Mouse (Mus musculus): ENCODE measurements at regions not wholly inside any gene's neighbourhood (a gene's known extent, or its start where the extent isn't known, plus 50 kb on each side); places are given as distances from the start of the nearest gene placed in this dataset.

DNA sequence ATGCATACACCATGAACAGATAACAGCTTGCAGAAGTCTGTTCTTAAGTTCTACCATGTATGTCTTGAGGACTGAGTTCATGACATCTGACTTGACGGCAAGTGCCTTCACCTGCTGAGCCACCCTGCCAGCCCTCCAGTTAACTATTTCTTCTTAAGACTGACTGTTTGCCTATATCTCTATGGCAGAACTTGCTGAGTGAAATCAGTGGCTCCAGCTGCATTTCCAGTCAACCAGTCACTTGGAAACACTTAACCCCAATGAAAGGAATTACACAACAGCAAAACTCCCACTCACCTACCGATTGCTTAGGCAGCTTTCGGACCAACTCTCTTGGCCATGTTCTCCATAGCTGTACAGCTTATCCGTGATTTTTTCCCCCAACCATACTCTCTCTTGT is 64.8 kb upstream of the Daam1 start:
- ATAC-seq (ENCODE audit: low read depth) = no peak
- H3K4me3 ChIP-seq (ENCODE audit: low read length) = no peak overlapping the region
- 83% methylated on average over 4 of the region's 4 CpGs for WGBS
- H3K4me1 ChIP-seq (replicated peaks; ENCODE audit: control insufficient read depth, insufficient read depth, low read length) = peaks cover 5% of the 10 kb centered on the region; the same call in 1 of the 2 replicates
- H3K4me2 ChIP-seq (ENCODE audit: low read depth, low read length) = no peak overlapping the region
- H3K27ac ChIP-seq (ENCODE audit: low read length) = no peak overlapping the region
- no peaks in the 10 kb centered on the region for H3K27me3 ChIP-seq (ENCODE audit: control insufficient read depth, insufficient read depth, low read depth, low read length)
- H3K9me3 ChIP-seq (ENCODE audit: control insufficient read depth, low read length) = no peaks in the 10 kb centered on the region
- H3K36me3 ChIP-seq (ENCODE audit: control insufficient read depth, insufficient read depth, low read length) = no peaks in the 10 kb centered on the region
- no peak overlapping the region for H3K9ac ChIP-seq (ENCODE audit: low read length)

DNA sequence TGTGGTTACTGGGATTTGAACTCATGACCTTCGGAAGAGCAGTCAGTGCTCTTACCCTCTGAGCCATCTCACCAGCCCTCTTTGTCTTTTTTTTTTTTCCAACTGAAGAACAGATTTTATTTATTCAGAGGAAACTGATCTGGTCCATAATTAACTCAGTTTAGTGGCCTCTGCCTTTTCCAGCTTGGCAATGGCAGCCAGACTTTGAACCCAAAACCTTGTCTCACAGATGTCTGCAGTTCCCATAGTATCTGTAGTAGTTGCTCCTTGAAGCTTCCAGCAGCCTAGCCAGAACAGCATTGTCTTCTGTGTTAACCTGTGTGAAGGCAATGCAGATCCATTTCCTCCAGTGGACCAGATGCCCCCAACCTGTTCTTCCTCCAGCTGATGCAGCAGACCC is 64.2 kb upstream of the Daam1 start:
- 89% methylated on average over 1 of the region's 1 CpGs for WGBS
- H3K9ac ChIP-seq (ENCODE audit: low read length) = no peak overlapping the region
- no peak for ATAC-seq (ENCODE audit: low read depth)
- peaks cover 5% of the 10 kb centered on the region; the same call in 1 of the 2 replicates for H3K4me1 ChIP-seq (replicated peaks; ENCODE audit: control insufficient read depth, insufficient read depth, low read length)
- H3K36me3 ChIP-seq (ENCODE audit: control insufficient read depth, insufficient read depth, low read length) = no peaks in the 10 kb centered on the region
- no peak overlapping the region for H3K27ac ChIP-seq (ENCODE audit: low read length)
- no peak overlapping the region for H3K4me3 ChIP-seq (ENCODE audit: low read length)
- no peaks in the 10 kb centered on the region for H3K27me3 ChIP-seq (ENCODE audit: control insufficient read depth, insufficient read depth, low read depth, low read length)
- H3K4me2 ChIP-seq (ENCODE audit: low read depth, low read length) = no peak overlapping the region
- H3K9me3 ChIP-seq (ENCODE audit: control insufficient read depth, low read length) = no peaks in the 10 kb centered on the region

DNA sequence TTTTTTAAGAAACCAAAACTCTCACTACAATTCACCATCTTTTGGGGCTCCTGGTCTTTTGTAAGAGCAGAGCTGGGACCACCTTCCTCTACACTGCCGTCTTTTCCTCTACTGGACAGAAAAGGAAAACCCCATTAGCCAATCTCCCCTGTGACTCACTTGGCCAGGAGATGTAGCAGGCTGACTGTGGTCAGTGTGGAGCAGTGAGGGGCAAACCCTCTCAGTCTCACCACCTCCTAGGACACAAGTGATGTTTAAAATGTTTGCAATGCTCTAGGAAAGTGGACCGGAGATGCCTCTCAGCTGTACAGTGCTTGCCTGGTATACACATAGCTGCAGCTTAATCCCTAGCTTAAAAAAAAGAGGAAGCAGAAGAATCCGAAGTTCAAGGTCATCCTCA is 63.0 kb upstream of the Daam1 start:
- Histone ChIP-seq H3K36me3 (ENCODE audit: control insufficient read depth, insufficient read depth, low read length) (no peaks in the 10 kb centered on the region), H3K4me3 (ENCODE audit: low read length) (no peak overlapping the region), H3K4me2 (ENCODE audit: low read depth, low read length) (no peak overlapping the region), H3K4me1 (replicated peaks; ENCODE audit: control insufficient read depth, insufficient read depth, low read length) (peaks cover 8% of the 10 kb centered on the region; the same call in 1 of the 2 replicates), H3K9me3 (ENCODE audit: control insufficient read depth, low read length) (no peaks in the 10 kb centered on the region), H3K27ac (ENCODE audit: low read length) (no peak overlapping the region), H3K27me3 (ENCODE audit: control insufficient read depth, insufficient read depth, low read depth, low read length) (no peaks in the 10 kb centered on the region), H3K9ac (ENCODE audit: low read length) (no peak overlapping the region)
- no peak for ATAC-seq (ENCODE audit: low read depth)
- WGBS = 40% methylated on average over 3 of the region's 3 CpGs

DNA sequence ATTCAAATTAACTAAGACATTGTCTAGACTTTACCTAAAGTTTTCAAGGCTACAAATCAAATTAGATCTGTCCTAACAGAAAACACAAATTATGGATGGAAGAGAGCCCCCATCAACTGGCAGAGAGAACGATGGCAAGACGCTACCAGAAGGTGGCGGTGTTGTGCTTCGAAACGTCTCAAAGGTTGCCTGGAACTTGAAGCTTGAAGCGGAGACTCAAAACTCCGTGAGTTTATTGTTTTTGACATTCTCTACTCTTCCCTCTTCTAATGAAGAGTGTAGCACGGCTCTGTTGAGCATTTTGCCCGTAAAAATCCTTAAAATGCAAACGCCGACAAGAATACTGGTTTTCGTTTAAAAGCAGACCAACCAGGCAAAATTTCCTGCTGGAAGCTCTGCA is 62.4 kb upstream of the Daam1 start:
- Histone ChIP-seq H3K36me3 (ENCODE audit: control insufficient read depth, insufficient read depth, low read length) (no peaks in the 10 kb centered on the region), H3K9me3 (ENCODE audit: control insufficient read depth, low read length) (no peaks in the 10 kb centered on the region), H3K4me2 (ENCODE audit: low read depth, low read length) (peak overlapping the region; percentile 81), H3K27me3 (ENCODE audit: control insufficient read depth, insufficient read depth, low read depth, low read length) (no peaks in the 10 kb centered on the region), H3K4me3 (ENCODE audit: low read length) (peak overlapping the region; percentile 47), H3K9ac (ENCODE audit: low read length) (peak overlapping the region; percentile 66), H3K27ac (ENCODE audit: low read length) (no peak overlapping the region), H3K4me1 (replicated peaks; ENCODE audit: control insufficient read depth, insufficient read depth, low read length) (peaks cover 8% of the 10 kb centered on the region; the same call in 1 of the 2 replicates)
- ATAC-seq (ENCODE audit: low read depth) = no peak
- under 1% methylated on average over 12 of the region's 12 CpGs for WGBS

DNA sequence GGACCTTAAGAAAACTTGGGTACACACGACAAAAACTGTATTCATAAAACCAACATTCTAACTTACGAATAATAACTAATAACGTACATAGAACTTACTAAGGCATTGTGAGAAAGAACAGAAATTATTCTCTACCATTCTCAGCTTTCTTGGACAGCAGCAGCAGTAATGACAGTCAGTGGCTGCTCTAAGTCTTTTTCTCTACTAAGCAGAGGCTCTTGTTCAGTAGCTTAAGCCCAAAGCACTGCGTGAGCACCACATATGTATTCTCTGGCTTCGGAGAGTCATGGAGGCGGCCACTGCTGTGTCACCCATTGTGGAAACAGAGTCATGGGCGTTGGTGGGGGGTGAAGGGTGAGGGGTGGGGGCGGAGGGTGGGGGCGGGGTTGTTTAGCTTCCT is 62.0 kb upstream of the Daam1 start:
- H3K9me3 ChIP-seq (ENCODE audit: control insufficient read depth, low read length) = no peaks in the 10 kb centered on the region
- H3K27me3 ChIP-seq (ENCODE audit: control insufficient read depth, insufficient read depth, low read depth, low read length) = no peaks in the 10 kb centered on the region
- peaks cover 8% of the 10 kb centered on the region; the same call in 1 of the 2 replicates for H3K4me1 ChIP-seq (replicated peaks; ENCODE audit: control insufficient read depth, insufficient read depth, low read length)
- peak overlapping the region; percentile 47 for H3K4me3 ChIP-seq (ENCODE audit: low read length)
- no peak overlapping the region for H3K27ac ChIP-seq (ENCODE audit: low read length)
- 34% methylated on average over 9 of the region's 9 CpGs for WGBS
- peak overlapping the region; percentile 81 for H3K4me2 ChIP-seq (ENCODE audit: low read depth, low read length)
- peak overlapping the region; percentile 66 for H3K9ac ChIP-seq (ENCODE audit: low read length)
- 0 out of 2 replicates have a peak, but pooled peaks have one; percentile 32 for ATAC-seq (ENCODE audit: low read depth)
- no peaks in the 10 kb centered on the region for H3K36me3 ChIP-seq (ENCODE audit: control insufficient read depth, insufficient read depth, low read length)

DNA sequence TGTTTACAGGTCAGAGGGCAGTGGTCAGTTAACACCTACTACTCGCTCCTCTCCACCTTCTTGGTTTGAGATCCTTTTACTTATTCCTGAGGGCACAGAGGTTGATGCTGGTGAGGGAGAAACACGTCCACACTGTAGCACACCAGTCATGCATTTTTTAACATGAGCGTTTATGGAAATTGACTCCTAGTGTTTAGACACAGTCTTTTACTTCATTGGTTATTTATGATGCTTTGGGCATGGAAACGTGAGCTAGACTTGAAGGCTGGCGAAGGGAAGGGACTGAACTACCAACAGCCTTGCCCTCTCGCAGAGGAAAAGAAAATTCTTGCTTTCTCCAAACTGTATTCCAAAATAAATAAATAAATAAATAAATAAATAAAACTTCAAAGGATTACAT is 61.6 kb upstream of the Daam1 start:
- 63% methylated on average over 6 of the region's 6 CpGs for WGBS
- Histone ChIP-seq H3K4me2 (ENCODE audit: low read depth, low read length) (peak overlapping the region; percentile 81), H3K27ac (ENCODE audit: low read length) (no peak overlapping the region), H3K9ac (ENCODE audit: low read length) (no peak overlapping the region), H3K9me3 (ENCODE audit: control insufficient read depth, low read length) (no peaks in the 10 kb centered on the region), H3K27me3 (ENCODE audit: control insufficient read depth, insufficient read depth, low read depth, low read length) (no peaks in the 10 kb centered on the region), H3K36me3 (ENCODE audit: control insufficient read depth, insufficient read depth, low read length) (no peaks in the 10 kb centered on the region), H3K4me3 (ENCODE audit: low read length) (no peak overlapping the region), H3K4me1 (replicated peaks; ENCODE audit: control insufficient read depth, insufficient read depth, low read length) (peaks cover 8% of the 10 kb centered on the region; the same call in 1 of the 2 replicates)
- ATAC-seq (ENCODE audit: low read depth) = 0 out of 2 replicates have a peak, but pooled peaks have one; percentile 2

DNA sequence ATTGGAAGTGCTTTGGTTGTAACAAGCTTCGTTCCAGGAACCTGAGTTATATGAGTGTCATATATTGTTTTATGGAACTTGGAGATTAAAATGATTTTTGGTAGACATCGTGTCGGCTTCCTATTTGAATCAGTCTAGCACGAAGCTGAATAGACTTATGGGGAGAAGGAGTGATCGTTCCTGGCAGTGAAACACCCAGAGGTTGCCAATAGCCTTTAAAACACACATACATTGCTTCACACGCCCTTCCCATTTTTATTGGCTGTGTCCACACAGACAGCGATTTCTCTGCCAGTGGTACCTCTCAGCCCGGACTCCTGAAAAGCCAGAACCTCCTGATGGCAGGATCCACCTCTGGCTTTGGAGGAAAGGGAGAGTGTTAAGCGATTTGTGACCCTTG is 57.0 kb upstream of the Daam1 start:
- 44% methylated on average over 9 of the region's 9 CpGs for WGBS
- Histone ChIP-seq H3K9me3 (ENCODE audit: control insufficient read depth, low read length) (no peaks in the 10 kb centered on the region), H3K27ac (ENCODE audit: low read length) (peak overlapping the region; percentile 46; the same call in 1 of the 2 replicates), H3K9ac (ENCODE audit: low read length) (no peak overlapping the region), H3K4me3 (ENCODE audit: low read length) (no peak overlapping the region), H3K4me2 (ENCODE audit: low read depth, low read length) (peak overlapping the region; percentile 14; the same call in 1 of the 2 replicates), H3K27me3 (ENCODE audit: control insufficient read depth, insufficient read depth, low read depth, low read length) (no peaks in the 10 kb centered on the region), H3K4me1 (replicated peaks; ENCODE audit: control insufficient read depth, insufficient read depth, low read length) (peaks cover 12% of the 10 kb centered on the region), H3K36me3 (ENCODE audit: control insufficient read depth, insufficient read depth, low read length) (no peaks in the 10 kb centered on the region)
- 0 out of 2 replicates have a peak, but pooled peaks have one; percentile 23 for ATAC-seq (ENCODE audit: low read depth)

DNA sequence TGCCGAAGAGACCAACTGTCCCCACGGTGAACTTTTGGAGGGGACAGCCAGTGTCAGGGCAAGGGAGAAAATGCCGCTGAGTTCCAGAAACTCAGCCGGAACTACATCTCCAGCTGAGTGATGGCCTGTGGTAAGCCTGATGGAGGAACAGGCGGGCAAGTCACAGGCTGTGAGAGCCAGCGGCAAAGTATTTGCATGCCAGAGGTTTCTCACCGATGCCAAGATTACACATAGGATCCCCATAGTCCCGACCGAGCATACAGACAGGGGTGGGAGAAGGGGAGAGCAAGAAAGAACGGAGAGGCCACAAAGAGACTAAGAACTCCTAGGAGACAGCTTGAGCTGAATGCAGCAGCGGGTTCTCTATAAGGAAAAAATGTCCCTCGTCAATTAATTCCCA is 55.8 kb upstream of the Daam1 start:
- 63% methylated on average over 12 of the region's 12 CpGs for WGBS
- Histone ChIP-seq H3K27ac (ENCODE audit: low read length) (no peak overlapping the region), H3K27me3 (ENCODE audit: control insufficient read depth, insufficient read depth, low read depth, low read length) (no peaks in the 10 kb centered on the region), H3K9ac (ENCODE audit: low read length) (no peak overlapping the region), H3K4me1 (replicated peaks; ENCODE audit: control insufficient read depth, insufficient read depth, low read length) (peaks cover 8% of the 10 kb centered on the region), H3K4me2 (ENCODE audit: low read depth, low read length) (no peak overlapping the region), H3K36me3 (ENCODE audit: control insufficient read depth, insufficient read depth, low read length) (no peaks in the 10 kb centered on the region), H3K9me3 (ENCODE audit: control insufficient read depth, low read length) (no peaks in the 10 kb centered on the region), H3K4me3 (ENCODE audit: low read length) (no peak overlapping the region)
- no peak for ATAC-seq (ENCODE audit: low read depth)

DNA sequence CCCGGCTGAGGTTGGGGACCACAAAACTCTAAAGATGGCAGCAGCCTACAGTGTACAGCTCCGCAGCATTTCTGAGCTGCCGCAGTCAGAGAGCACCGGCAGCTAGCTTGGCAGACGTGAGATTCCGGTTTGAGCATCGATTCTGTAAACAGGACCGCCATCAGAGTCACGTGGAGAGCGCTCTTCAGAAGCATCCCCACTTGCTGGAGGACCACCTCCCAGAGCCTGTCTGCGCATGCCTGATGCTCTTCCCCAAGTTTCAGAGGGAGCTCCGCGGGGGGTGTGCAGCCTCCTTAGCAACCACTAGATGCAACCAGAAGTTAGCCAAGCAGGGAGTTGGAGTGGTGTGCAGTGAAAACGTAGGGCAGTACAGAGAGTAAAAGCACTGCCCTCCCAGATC is 52.7 kb upstream of the Daam1 start:
- Histone ChIP-seq H3K36me3 (ENCODE audit: control insufficient read depth, insufficient read depth, low read length) (no peaks in the 10 kb centered on the region), H3K4me1 (replicated peaks; ENCODE audit: control insufficient read depth, insufficient read depth, low read length) (peaks cover 4% of the 10 kb centered on the region), H3K27ac (ENCODE audit: low read length) (no peak overlapping the region), H3K4me2 (ENCODE audit: low read depth, low read length) (peak overlapping the region; percentile 27), H3K27me3 (ENCODE audit: control insufficient read depth, insufficient read depth, low read depth, low read length) (no peaks in the 10 kb centered on the region), H3K9me3 (ENCODE audit: control insufficient read depth, low read length) (no peaks in the 10 kb centered on the region), H3K4me3 (ENCODE audit: low read length) (peak overlapping the region; percentile 19; the same call in 1 of the 2 replicates), H3K9ac (ENCODE audit: low read length) (no peak overlapping the region)
- peak; percentile 53; the same call in 1 of the 2 replicates for ATAC-seq (ENCODE audit: low read depth)
- WGBS = 7% methylated on average over 14 of the region's 14 CpGs

DNA sequence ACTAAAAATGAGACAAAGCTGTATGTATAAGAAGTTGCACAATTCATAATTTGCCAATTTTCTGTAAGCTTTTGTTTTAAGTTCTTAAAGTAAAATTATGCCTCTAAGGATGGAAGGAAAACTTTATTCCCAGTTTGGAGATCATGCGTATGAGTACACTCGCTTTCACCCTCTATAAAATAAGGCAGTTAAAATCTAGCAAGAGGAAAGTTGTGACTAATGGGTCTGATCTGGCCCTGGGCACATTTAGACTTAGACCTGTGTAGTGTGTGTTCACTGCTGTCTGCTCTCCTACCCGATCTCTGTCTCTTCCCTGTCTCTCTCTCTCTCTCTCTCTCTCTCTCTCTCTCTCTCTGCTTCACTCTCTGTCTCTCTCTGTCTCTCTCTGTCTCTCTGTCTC is 51.9 kb upstream of the Daam1 start:
- Histone ChIP-seq H3K4me2 (ENCODE audit: low read depth, low read length) (no peak overlapping the region), H3K27me3 (ENCODE audit: control insufficient read depth, insufficient read depth, low read depth, low read length) (no peaks in the 10 kb centered on the region), H3K4me1 (replicated peaks; ENCODE audit: control insufficient read depth, insufficient read depth, low read length) (peaks cover 4% of the 10 kb centered on the region), H3K4me3 (ENCODE audit: low read length) (no peak overlapping the region), H3K9ac (ENCODE audit: low read length) (no peak overlapping the region), H3K9me3 (ENCODE audit: control insufficient read depth, low read length) (no peaks in the 10 kb centered on the region), H3K27ac (ENCODE audit: low read length) (no peak overlapping the region), H3K36me3 (ENCODE audit: control insufficient read depth, insufficient read depth, low read length) (no peaks in the 10 kb centered on the region)
- 74% methylated on average over 3 of the region's 3 CpGs for WGBS
- no peak for ATAC-seq (ENCODE audit: low read depth)

Data from lung, embryonic 16.5 days (tissue).